Mouse (Mus musculus) Patski (cell line): Measurements from ENCODE around the gene Slc38a3. TPM values are rescaled to one million over a fixed set of nuclear protein-coding genes. Genes with fewer than 3 reads are reported as not detected.

ENCODE experiments used
- ATAC-seq: fragments of 100-300 bp; one replicate; pipeline ENCODE4 v1.8.0; 2021
- CTCF ChIA-PET: fragments of 350-600 bp; sonication (Branson Sonifier 250); formaldehyde crosslinking; loops from one replicate; lab custom pipeline; 2022; ENCODE audit warnings: inconsistent platforms; lab: Charles Lee
- POLR2A ChIA-PET: fragments of 350-600 bp; sonication (Branson Sonifier 250); formaldehyde crosslinking; loops from one replicate; lab custom pipeline; 2022; ENCODE audit warnings: antibody characterized with exemption, inconsistent platforms; lab: Charles Lee
- DNase-seq: peaks from one replicate; pipeline ENCODE4 v3.0.0-alpha.2; 2011; ENCODE audit warnings: low read depth, low spot score
- H3K27me3 ChIP-seq: fragments of 371-371 bp; one replicate; pipeline ENCODE4 v1.5.1; 2021
- CTCF ChIP-seq: fragments of 100-300 bp; IDR thresholded peaks from one replicate; pipeline ENCODE4 v1.5.1; 2021
- in situ Hi-C: fragments of 300-500 bp; cut with MboI; formaldehyde crosslinking; loops from 3 replicates; pipeline ENCODE4 v1.11.1; 2018; ENCODE audit warnings: low pct_unique_long_range_greater_than_20kb, mixed read lengths
- polyA plus RNA-seq: library from polyadenylated mRNA; unstranded; gene quantifications from one replicate; pipeline ENCODE4 v1.2.3, GENCODE M21; 2021

The Slc38a3 gene
- 0.13 TPM for polyA plus RNA-seq

DNA sequence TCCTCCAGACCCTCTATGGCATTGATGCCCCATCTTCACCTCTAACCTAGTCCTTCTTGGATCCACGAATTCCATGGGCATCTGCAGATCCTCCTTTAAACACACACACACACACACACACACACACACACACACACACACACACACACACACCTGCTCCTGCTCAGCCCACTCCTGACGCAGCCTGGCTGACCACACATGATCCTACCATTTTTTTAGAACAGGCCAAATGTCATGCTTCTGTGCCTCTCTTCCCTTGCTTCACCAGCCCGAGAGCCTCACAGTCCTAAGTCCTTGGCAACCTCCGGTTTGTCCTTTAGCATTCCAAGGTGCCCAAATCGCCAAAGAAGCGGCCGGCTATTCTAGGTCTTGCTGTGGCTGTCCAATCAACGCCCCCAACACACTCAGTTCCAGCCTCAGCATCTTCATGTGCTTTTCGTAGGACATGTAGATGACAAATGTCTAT, at the start of gene Slc38a3:
Gene Slc38a3, minus strand, starts transcription at position 51 of the 466 bp plus-strand sequence.
- ATAC-seq: no peak
- DNase-seq: no peak
- H3K27me3 ChIP-seq: no peaks in the 10 kb centered on the region
- ChIA-PET POLR2A (no interaction called here), CTCF (interaction anchor here (1.3 to 3.5 kb wide), 3 partner anchors 19 to 60 kb away, joined by 3 to 17 read pairs (median 3); no protein-coding TSS in a partner anchor)
- in situ Hi-C loops: no loop called here
- no peak for TF ChIP-seq CTCF

DNA sequence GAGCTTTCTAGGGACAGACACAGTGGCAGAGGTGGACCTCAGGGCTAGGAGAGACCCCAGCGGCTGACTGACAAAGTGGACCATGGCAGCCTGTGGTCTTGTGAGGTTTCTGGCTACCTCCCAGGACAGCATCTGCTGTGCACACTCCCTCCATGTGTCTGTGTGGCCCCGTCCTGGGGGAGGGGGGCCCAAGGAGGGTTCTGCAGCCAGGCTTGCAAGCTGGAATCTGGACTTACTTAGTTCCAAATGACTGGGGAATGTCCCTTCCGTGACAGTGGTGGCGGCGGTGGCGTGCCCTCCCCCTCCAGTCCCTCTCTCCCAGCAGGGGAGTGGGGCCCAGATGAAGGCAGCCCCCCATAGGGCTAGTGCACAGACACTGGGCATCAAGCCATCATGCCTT, 47.6 kb upstream of the Slc38a3 start:
- H3K27me3 ChIP-seq: no peaks in the 10 kb centered on the region
- ChIA-PET CTCF (interaction anchor here (0.9 to 1.9 kb wide), 3 partner anchors 18 to 71 kb away, joined by 4 to 6 read pairs (median 4); no protein-coding TSS in a partner anchor), POLR2A (interaction anchor here (1.3 kb wide), 1 partner anchor 17 kb away, joined by 4 read pairs; no protein-coding TSS in a partner anchor)
- no peak for TF ChIP-seq CTCF
- DNase-seq (no peak), ATAC-seq (no peak)
- in situ Hi-C loops: loop anchor here (25.0 kb wide), 1 partner anchor 405 kb away; no protein-coding TSS in a partner anchor

DNA sequence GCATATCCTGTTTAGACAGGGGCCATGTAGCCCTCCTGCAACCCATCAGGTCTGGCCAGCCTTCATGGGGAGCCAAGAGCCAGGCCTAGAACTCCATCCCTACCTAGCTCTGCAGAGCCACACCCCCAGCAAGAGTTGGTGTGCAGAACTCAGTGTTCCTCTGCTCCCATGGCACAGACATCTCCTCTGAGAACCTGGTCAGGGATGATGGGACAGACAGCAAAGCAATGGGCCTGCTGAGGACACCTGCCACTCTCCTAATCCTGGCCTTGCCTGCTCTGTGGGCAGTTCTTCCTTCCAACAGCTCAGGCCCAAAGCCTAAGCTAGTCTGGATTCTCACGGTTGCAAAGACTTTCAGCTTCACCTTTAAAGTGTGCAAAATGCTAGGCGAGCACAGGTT, 46.3 kb upstream of the Slc38a3 start:
- DNase-seq: no peak
- H3K27me3 ChIP-seq: no peaks in the 10 kb centered on the region
- ChIA-PET CTCF (interaction anchor here (0.9 to 3.6 kb wide), 6 partner anchors 10 to 22 kb away, joined by 3 to 27 read pairs (median 4); no protein-coding TSS in a partner anchor), POLR2A (interaction anchor here (0.7 to 2.9 kb wide), 6 partner anchors 8 to 400 kb away, joined by 3 to 12 read pairs (median 5); no protein-coding TSS in a partner anchor)
- no peak for TF ChIP-seq CTCF
- ATAC-seq: no peak
- in situ Hi-C loops: loop anchor here (25.0 kb wide), 1 partner anchor 403 kb away; no protein-coding TSS in a partner anchor

DNA sequence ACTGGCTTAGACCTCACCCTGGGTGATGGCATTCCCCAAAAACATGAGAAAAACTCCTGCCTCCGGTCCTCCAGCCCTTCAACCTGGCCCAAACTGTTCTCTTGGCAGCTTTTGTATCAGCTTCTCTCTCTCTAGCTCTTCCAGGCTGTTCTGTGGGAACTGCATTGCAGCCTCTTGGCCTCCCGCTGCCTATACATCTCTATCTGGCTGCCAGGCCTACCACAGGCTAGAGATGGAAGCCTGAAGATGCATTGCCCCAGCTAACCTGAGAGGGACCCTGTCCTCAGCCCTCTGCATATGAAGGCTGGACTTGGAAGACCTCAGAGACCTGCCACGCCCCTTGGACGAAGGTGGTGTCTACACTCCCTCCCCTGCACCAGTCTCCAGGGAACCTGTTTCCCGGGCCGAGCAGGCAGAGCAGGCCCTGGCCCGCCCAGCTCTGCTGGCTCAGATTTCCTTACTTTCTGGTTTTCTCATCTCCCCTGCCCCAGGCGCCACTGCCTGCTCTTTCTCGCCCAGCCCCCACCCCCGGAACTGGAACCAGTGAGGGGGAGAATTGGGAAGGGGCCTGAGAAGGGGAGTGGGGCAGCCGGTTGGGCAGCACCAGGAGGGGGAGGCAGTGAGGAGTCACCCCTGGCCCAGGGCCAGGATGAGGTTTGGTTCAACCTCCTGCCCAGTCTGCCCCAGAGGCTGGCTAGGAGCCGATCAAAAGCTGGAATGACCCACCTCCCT, 45.1 kb upstream of the Slc38a3 start:
- ATAC-seq (peak; percentile 73), DNase-seq (peak; percentile 89)
- POLR2A ChIA-PET: interaction anchor here (0.6 to 2.9 kb wide), 11 partner anchors 9 to 79 kb away, joined by 3 to 12 read pairs (median 4); no protein-coding TSS in a partner anchor
- TF ChIP-seq CTCF: no peak
- no peaks in the 10 kb centered on the region for H3K27me3 ChIP-seq
- CTCF ChIA-PET: interaction anchor here (0.9 to 3.6 kb wide), 7 partner anchors 10 to 68 kb away, joined by 3 to 27 read pairs (median 5); no protein-coding TSS in a partner anchor
- in situ Hi-C loops: loop anchor here (25.0 kb wide), 1 partner anchor 402 kb away; no protein-coding TSS in a partner anchor

DNA sequence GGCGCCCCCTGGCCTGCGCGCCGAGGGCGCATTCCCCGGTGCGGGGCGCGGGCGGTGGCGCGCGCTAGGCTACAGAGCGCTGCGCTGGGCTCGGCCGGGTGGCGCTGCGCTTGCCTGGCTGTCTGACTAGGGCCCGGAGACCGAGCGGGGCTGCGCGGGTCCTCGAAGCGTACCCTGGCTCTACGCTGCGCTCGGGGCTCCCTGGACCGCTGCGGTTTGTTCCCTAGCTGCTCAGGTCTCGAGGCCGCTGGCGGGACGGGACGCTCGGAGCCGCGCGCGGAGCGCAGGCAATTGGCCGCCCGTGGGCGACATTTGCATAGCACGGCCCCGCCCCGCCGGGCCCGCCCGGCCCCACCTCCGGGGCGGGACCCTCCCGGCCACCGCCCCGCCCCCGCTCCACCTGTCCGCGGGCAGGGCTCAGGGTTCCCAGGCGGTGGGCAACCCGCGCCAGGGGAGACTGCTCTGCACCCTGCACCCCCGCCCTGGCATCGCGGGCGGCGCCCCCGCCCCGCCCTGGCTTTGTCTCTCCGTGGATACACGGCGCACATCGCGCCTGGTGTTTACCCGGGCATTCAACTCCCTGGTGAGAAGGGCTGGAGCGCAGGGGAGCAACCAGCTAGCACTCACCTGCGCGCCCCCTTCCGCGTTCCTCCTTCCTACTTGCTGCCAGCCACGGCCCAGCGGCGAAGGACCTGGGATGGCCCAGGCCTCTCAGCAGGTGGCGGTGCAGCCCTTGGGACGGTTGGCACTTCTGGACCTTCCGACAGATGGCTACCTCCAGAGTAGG, 40.6 kb upstream of the Slc38a3 start, which contains the start of gene Sema3f:
Gene Sema3f, minus strand, starts transcription at position 779 of the 787 bp plus-strand sequence.
- DNase-seq (no peak), ATAC-seq (peak; percentile 66)
- no peaks in the 10 kb centered on the region for H3K27me3 ChIP-seq
- in situ Hi-C loops: loop anchor here (25.0 kb wide), 1 partner anchor 398 kb away; no protein-coding TSS in a partner anchor
- TF ChIP-seq CTCF: no peak
- CTCF ChIA-PET: interaction anchor here (0.6 to 3.1 kb wide), 4 partner anchors 8 to 28 kb away, joined by 3 to 15 read pairs (median 4); no protein-coding TSS in a partner anchor
- POLR2A ChIA-PET: interaction anchor here (0.9 to 3.3 kb wide), 3 partner anchors 11 to 39 kb away, joined by 3 to 20 read pairs (median 4); no protein-coding TSS in a partner anchor

DNA sequence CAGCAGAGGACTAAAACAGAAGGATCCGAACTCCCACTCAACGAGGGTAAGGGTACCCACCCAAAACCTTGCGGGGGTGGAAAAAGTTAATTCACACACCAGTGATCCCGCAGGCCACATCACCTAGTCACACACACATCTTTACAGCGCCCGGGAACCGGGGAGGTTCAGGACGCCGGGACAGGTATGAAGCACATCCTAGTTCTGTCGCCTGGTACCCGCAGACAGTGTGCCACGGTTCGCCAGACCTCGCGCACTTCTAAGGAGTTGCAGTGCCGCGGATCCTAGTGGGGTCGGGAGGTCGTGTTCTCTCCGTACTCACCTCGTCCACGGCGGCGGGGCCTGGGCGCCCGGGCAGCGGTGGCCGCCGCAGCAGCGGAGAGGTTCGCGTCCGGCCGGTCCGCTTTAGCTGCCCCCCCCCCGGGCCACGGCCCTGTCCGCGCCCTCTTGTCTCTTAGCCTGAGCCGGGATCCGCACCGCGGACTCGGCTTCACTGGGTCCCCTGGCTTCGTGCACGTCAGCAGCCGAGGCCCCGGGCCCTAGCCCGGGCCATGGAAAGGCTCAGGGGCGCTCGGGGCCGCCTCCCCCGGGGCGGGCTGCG, 39.9 kb upstream of the Slc38a3 start:
- CTCF ChIA-PET: interaction anchor here (3.1 kb wide), 1 partner anchor 29 kb away, joined by 15 read pairs; no protein-coding TSS in a partner anchor
- no peak for ATAC-seq
- TF ChIP-seq CTCF: no peak
- H3K27me3 ChIP-seq: no peaks in the 10 kb centered on the region
- in situ Hi-C loops: loop anchor here (25.0 kb wide), 1 partner anchor 397 kb away; no protein-coding TSS in a partner anchor
- POLR2A ChIA-PET: interaction anchor here (0.8 to 3.3 kb wide), 5 partner anchors 11 to 39 kb away, joined by 3 to 20 read pairs (median 6); no protein-coding TSS in a partner anchor
- DNase-seq: no peak

DNA sequence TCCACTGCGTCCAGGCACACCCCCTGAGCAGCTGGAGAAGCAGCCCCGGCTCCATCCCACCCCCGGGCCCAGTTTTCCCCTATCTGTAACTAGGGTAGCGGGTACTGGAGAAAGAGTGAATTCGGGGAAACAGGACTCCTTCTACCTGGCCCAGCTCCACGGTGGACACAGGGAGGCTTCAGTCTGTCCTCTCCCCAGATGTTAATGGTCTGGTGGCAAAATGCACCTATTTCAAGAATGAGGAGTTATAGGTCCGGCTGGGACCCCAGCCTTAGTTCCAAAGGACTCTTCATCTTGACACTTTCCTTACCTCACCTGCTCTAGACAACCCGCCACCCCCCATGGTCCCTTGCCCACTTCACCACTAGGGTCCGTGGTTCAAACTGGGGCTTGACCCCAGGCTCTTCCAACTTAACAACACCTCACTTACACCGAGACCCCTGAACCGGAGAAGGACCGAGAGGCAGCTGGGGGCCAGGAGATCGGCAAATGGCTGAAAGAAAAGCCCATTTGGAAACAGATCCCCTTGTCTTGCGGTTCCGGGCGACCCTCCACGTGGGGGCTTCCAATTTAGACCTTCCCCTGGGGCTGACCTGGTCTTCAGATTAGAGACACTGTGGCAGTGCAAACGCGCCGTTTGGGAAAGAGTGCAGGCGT, 39.2 kb upstream of the Slc38a3 start:
- ATAC-seq (no peak), DNase-seq (no peak)
- no peaks in the 10 kb centered on the region for H3K27me3 ChIP-seq
- POLR2A ChIA-PET: interaction anchor here (0.8 to 3.3 kb wide), 5 partner anchors 10 to 32 kb away, joined by 3 to 20 read pairs (median 6); no protein-coding TSS in a partner anchor
- CTCF ChIA-PET: interaction anchor here (1.4 to 1.7 kb wide), 4 partner anchors 12 to 63 kb away, joined by 3 to 8 read pairs (median 6); no protein-coding TSS in a partner anchor
- in situ Hi-C loops: loop anchor here (25.0 kb wide), 1 partner anchor 396 kb away; no protein-coding TSS in a partner anchor
- no peak for TF ChIP-seq CTCF

DNA sequence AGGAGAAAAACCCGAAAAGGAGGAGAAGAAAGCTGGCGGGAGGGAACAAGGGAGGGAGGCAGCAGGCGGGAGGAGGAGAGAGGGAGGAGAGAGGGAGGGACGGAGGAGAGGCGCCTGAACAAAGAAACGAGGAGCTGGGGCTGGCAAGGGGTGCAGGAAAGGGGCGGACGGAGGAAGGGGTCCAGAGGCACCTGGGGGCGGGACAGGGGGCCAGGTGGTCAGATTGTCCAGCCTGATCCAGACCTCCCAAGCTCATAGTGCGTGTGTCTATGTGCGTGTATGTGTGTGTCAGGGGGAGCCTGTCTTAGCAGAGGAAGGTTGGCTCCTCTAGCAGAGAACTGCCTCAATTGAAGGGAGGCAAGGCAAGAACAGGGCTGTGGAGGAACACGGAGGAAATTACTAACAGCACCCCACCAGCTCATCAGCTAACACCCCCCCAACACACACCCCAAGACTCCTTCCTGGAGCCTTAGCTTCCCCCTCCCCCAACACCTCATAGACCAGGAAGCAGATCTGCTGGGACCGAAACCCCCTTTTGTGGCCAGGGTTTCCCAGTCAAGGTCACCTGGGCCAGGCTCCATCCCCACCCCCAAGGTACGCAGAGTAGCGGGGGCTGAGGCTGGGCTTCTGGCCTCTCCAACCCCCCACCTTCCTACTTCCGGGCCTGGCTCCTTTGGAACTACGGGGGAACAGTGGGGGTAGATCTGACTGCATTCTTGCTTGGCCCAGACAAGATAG, 38.5 kb upstream of the Slc38a3 start:
- POLR2A ChIA-PET: interaction anchor here (1.1 to 3.3 kb wide), 5 partner anchors 9 to 33 kb away, joined by 4 to 20 read pairs (median 6); no protein-coding TSS in a partner anchor
- no peak for ATAC-seq
- in situ Hi-C loops: loop anchor here (25.0 kb wide), 1 partner anchor 396 kb away; no protein-coding TSS in a partner anchor
- DNase-seq: no peak
- no peaks in the 10 kb centered on the region for H3K27me3 ChIP-seq
- CTCF ChIA-PET: interaction anchor here (0.7 to 1.7 kb wide), 7 partner anchors 9 to 135 kb away, joined by 3 to 8 read pairs (median 3); no protein-coding TSS in a partner anchor
- no peak for TF ChIP-seq CTCF
